Mouse (Mus musculus) cerebellum, adult 2 months (tissue): Measurements from ENCODE around the gene Cacna1i.

ENCODE experiments used
- CTCF ChIP-seq: fragments of 200-500 bp; IDR thresholded peaks from 2 replicates; pipeline ENCODE4 v1.5.1; 2011; ENCODE audit warnings: low read depth, mild to moderate bottlenecking, control low read depth, low read length, moderate library complexity, borderline replicate concordance; ENCODE audit not compliant: insufficient read depth
- POLR2A ChIP-seq: fragments of 200-500 bp; IDR thresholded peaks from 2 replicates; pipeline ENCODE4 v1.6.1; 2011; ENCODE audit warnings: low read length, control low read depth, borderline replicate concordance; ENCODE audit not compliant: insufficient read depth

- no peak for TF ChIP-seq POLR2A
- TF ChIP-seq CTCF, result no peak
These were observed 32.8 kb upstream of the Cacna1i start for GRCm38 (mm10) chr15:80254207-80254606.
